Mouse (Mus musculus) brain, embryonic 14.5 days (tissue): ENCODE results near the gene Gm3448.

Experiments used
- CTCF ChIP-seq: fragments of 200-500 bp; IDR thresholded peaks from 2 replicates; pipeline ENCODE4 v1.5.1; 2012; ENCODE audit warnings: inconsistent platforms, mild to moderate bottlenecking, moderate library complexity, borderline replicate concordance; ENCODE audit not compliant: insufficient read depth, insufficient read length; ENCODE audit errors: extremely low read depth
- POLR2A ChIP-seq: fragments of 200-500 bp; IDR thresholded peaks from 2 replicates; pipeline ENCODE4 v1.6.1; 2012; ENCODE audit warnings: mild to moderate bottlenecking, inconsistent platforms, borderline replicate concordance; ENCODE audit not compliant: poor library complexity, insufficient read depth, insufficient read length, severe bottlenecking; ENCODE audit errors: extremely low read depth

DNA sequence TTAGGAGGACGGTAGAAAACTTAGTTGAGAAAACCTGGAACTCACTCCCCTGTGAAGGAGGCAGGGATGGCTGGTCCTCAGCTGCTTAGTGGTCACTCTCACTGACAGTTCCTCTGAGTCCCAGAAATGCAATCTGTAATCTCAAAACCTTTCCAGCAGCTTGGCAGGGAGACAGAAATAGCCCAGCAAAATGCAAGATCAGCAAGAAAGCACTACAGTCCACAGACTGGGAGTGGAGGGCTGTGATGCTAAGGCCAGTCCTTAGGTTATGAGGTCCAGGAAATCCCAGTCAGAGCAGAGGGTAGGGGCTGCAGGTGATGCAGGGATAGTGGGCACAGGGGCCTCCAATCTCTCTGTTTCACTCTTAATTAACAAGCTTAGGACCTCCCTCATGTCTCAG, 25.6 kb upstream of the Gm3448 start:
- TF ChIP-seq CTCF, result no peak
- TF ChIP-seq POLR2A, result no peak
